Mouse (Mus musculus): ENCODE measurements around the gene 9230102O04Rik. TPM values are rescaled to one million over a fixed set of nuclear protein-coding genes. Genes with fewer than 3 reads are reported as not detected.

The 9230102O04Rik gene
- total RNA-seq (2022): not detected

GRCm38 (mm10) chr2:9888913-9889650 lies at the start of gene 9230102O04Rik:
9230102O04Rik (minus strand) TSS chr2:9889540.
- no peak for DNase-seq (ENCODE audit: low spot score in 2 of 2)

- DNase-seq (ENCODE audit: low spot score in 2 of 2): no peak
These were observed 46.6 kb upstream of the 9230102O04Rik start for GRCm38 (mm10) chr2:9935965-9936364.

- no peak for DNase-seq (ENCODE audit: low spot score in 2 of 2)
These were observed 37.6 kb upstream of the 9230102O04Rik start for GRCm38 (mm10) chr2:9926905-9927283.

- no peak for DNase-seq (ENCODE audit: low spot score in 2 of 2)
These were observed 37.0 kb upstream of the 9230102O04Rik start for GRCm38 (mm10) chr2:9926194-9926904.

- DNase-seq (ENCODE audit: low spot score in 2 of 2): no peak
These were observed 29.5 kb upstream of the 9230102O04Rik start for GRCm38 (mm10) chr2:9918691-9919471.

GRCm38 (mm10) chr2:9917602-9918001 lies 28.3 kb upstream of the 9230102O04Rik start:
- no peak for DNase-seq (ENCODE audit: low spot score in 2 of 2)

GRCm38 (mm10) chr2:9905995-9906394 lies 16.7 kb upstream of the 9230102O04Rik start:
- DNase-seq (ENCODE audit: low spot score in 2 of 2): no peak

- DNase-seq (ENCODE audit: low spot score in 2 of 2): no peak
These were observed 14.7 kb upstream of the 9230102O04Rik start for GRCm38 (mm10) chr2:9903854-9904560.

GRCm38 (mm10) chr2:9897846-9898245 lies 8.5 kb upstream of the 9230102O04Rik start:
- no peak for DNase-seq (ENCODE audit: low spot score in 2 of 2)

GRCm38 (mm10) chr2:9896097-9896770 lies 6.9 kb upstream of the 9230102O04Rik start:
- DNase-seq (ENCODE audit: low spot score in 2 of 2): no peak

GRCm38 (mm10) chr2:9894836-9895593 lies 5.7 kb upstream of the 9230102O04Rik start:
- DNase-seq (ENCODE audit: low spot score in 2 of 2): no peak

- no peak for DNase-seq (ENCODE audit: low spot score in 2 of 2)
These were observed 4.1 kb upstream of the 9230102O04Rik start for GRCm38 (mm10) chr2:9893272-9893953.

- DNase-seq (ENCODE audit: low spot score in 2 of 2): no peak
These were observed 3.2 kb upstream of the 9230102O04Rik start for GRCm38 (mm10) chr2:9892541-9892940.

- DNase-seq (ENCODE audit: low spot score in 2 of 2): no peak
These were observed 1.6 kb upstream of the 9230102O04Rik start for GRCm38 (mm10) chr2:9890906-9891305.

GRCm38 (mm10) chr2:9890251-9890650 lies 911 bp upstream of the 9230102O04Rik start:
- no peak for DNase-seq (ENCODE audit: low spot score in 2 of 2)

- DNase-seq (ENCODE audit: low spot score in 2 of 2): no peak
These were observed 377 bp upstream of the 9230102O04Rik start, which contains the start of gene Gata3 for GRCm38 (mm10) chr2:9889651-9890183. Gata3 (minus strand) TSS chr2:9890034.

- no peak for DNase-seq (ENCODE audit: low spot score in 2 of 2)
These were observed 1.7 kb downstream of the 9230102O04Rik start for GRCm38 (mm10) chr2:9887636-9888035.

GRCm38 (mm10) chr2:9886921-9887610 lies 2.3 kb downstream of the 9230102O04Rik start:
- no peak for DNase-seq (ENCODE audit: low spot score in 2 of 2)

Data from left cerebral cortex, adult 8-10 months (tissue).